Comparison of ENCODE assay signal across 9 mouse cellular contexts in the genomic region with DNA sequence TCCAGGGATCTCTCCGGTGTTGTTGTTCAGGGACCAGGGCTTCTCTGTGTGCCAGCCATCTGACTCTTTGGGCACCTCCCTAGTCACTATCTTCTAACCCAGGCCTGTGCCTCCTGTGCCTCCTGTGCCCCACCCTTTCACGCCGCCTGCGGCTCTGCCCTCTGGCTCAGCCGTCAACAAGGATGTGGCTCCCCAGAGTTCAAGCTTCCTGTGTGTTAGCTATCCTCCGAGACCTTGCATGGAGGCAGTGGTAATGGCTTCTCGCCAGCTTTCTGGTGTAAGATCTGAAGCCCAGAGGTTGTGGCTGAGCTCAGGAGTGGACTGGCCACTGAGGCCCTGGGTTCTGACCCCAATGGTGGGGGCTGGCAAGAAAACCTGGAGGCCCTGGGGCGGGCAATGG. TPM values are rescaled to one million over a fixed set of nuclear protein-coding genes. Genes with fewer than 3 reads are reported as not detected.
DNase-seq lines count a peak whose midpoint lies in the region; ATAC-seq and TF ChIP-seq lines count a peak whose summit lies in the region.
"Had no signal": no experiment of that assay in that cellular context is flagged by ENCODE, and none has a peak within 500 bp of the region (broad histone marks: within the 10 kb centered on the region; RNA-seq: fewer than 3 reads in every experiment).

No protein-coding gene starts in this region.

- no peaks in the 10 kb centered on the region for H3K27me3 ChIP-seq in liver, embryonic 12.5 days (replicated peaks)

- H3K4me1 ChIP-seq in liver, embryonic 12.5 days, result peaks cover 84% of the 10 kb centered on the region

- peaks cover 100% of the 10 kb centered on the region for H3K36me3 ChIP-seq in liver, embryonic 12.5 days

- intact Hi-C loops in left cerebral cortex, postnatal 10 days (cut with DNase I), result no loop called here
- intact Hi-C loops in left cerebral cortex, adult 2 months (cut with DNase I), result no loop called here

- peak overlapping the region; percentile 93 for H3K27ac ChIP-seq in liver, embryonic 12.5 days
- no peak overlapping the region for H3K27ac ChIP-seq in left cerebral cortex, adult 2 months
- H3K27ac ChIP-seq: kidney, postnatal 0 days had no signal

- peak; percentile 99 for ATAC-seq in liver, embryonic 12.5 days

- peak overlapping the region; percentile 28 for H3K4me3 ChIP-seq in liver, embryonic 12.5 days
- H3K4me3 ChIP-seq in left cerebral cortex, adult 2 months, result no peak overlapping the region

- peak; percentile 31 for DNase-seq in 3T3-L1 (ENCODE audit: low read depth, low spot score)
- peak; percentile 57 to 67 for DNase-seq in CD8-positive naive resting alpha-beta T cell, adult 2 months (ENCODE audit: low read depth in 2 of 2, low spot score in 2 of 2)
- peak; percentile 79 for DNase-seq in spleen, adult 12 weeks (ENCODE audit: low spot score)
- no peak for DNase-seq in left cerebral cortex, postnatal 10 days (ENCODE audit: extremely low spot score in 1 of 2, low spot score in 2 of 2)
- DNase-seq in kidney, adult 11 months, result no peak
- DNase-seq in left cerebral cortex, adult 2 months (ENCODE audit: extremely low spot score in 1 of 2, low spot score in 2 of 2), result no peak
- no peak for DNase-seq in urinary bladder, adult 18-20 months (ENCODE audit: low spot score in 2 of 2)

- no peak for TF ChIP-seq CTCF in left cerebral cortex, adult 2 months (IDR thresholded peaks at IDR 0.05)

- peak overlapping the region; percentile 67 for H3K4me2 ChIP-seq in liver, embryonic 12.5 days

- no peaks in the 10 kb centered on the region for H3K9me3 ChIP-seq in liver, embryonic 12.5 days (replicated peaks)

- 40% methylated on average over 8 of the region's 8 CpGs for WGBS in liver, embryonic 12.5 days (ENCODE audit: insufficient replicate concordance)

- H3K9ac ChIP-seq in liver, embryonic 12.5 days, result peak overlapping the region; percentile 72

RNA-seq across cellular contexts. Expression of gene Asap3, which starts 16.3 kb away (rescaled TPM):
- 1.5 and 1.9 TPM in 2 replicates for polyA plus RNA-seq in liver, embryonic 12.5 days (2016; fragmentation: Nextera tagmentation; extraction: Ambion mirVana)
- total RNA-seq in left cerebral cortex, postnatal 10 days (2021), result 1 to 10 TPM; 3.5 to 4.4 TPM
- total RNA-seq in left cerebral cortex, adult 2 months (2021), result 1 to 10 TPM; 2.2 to 2.4 TPM

RNA-seq across cellular contexts. Expression of gene E2f2, which starts 17.7 kb away (rescaled TPM):
- 63.4 and 69.1 TPM in 2 replicates for polyA plus RNA-seq in liver, embryonic 12.5 days (2016; fragmentation: Nextera tagmentation; extraction: Ambion mirVana)
- 1 to 10 TPM in 1 of 2 experiments, under 1 TPM in 1; 0.97 to 1.9 TPM for total RNA-seq in left cerebral cortex, postnatal 10 days (2021)
- 1 to 10 TPM in 1 of 2 experiments, under 1 TPM in 1; 0.36 to 1.3 TPM for total RNA-seq in left cerebral cortex, adult 2 months (2021)

RNA-seq across cellular contexts. Expression of gene Id3, which starts 46.6 kb away (rescaled TPM):
- 80.9 and 88.1 TPM in 2 replicates for polyA plus RNA-seq in liver, embryonic 12.5 days (2016; fragmentation: Nextera tagmentation; extraction: Ambion mirVana)
- 10 to 100 TPM; 37.3 to 54.8 TPM for total RNA-seq in left cerebral cortex, postnatal 10 days (2021)
- 10 to 100 TPM; 26.8 to 36.1 TPM for total RNA-seq in left cerebral cortex, adult 2 months (2021)

RNA-seq across cellular contexts. Expression of gene Tcea3, which starts 57.6 kb away (rescaled TPM):
- polyA plus RNA-seq in liver, embryonic 12.5 days (2016; fragmentation: Nextera tagmentation; extraction: Ambion mirVana), result 9.8 and 11.1 TPM in 2 replicates
- 1 to 10 TPM in 1 of 2 experiments, under 1 TPM in 1; 0.51 to 1.0 TPM for total RNA-seq in left cerebral cortex, postnatal 10 days (2021)
- under 1 TPM; 0.68 to 0.93 TPM for total RNA-seq in left cerebral cortex, adult 2 months (2021)

Comparison
In these comparisons a context has a peak if more than half of its experiments do, and no peak if none do; other contexts are left out.
1. DNase-seq: peak in 3T3-L1 (single experiment), CD8-positive naive resting alpha-beta T cell, adult 2 months (2 of 2) and spleen, adult 12 weeks (single experiment); none in left cerebral cortex, postnatal 10 days (0 of 2), kidney, adult 11 months (single experiment), left cerebral cortex, adult 2 months (0 of 2) and urinary bladder, adult 18-20 months (0 of 2).